Mouse (Mus musculus) forebrain, embryonic 13.5 days (tissue): ENCODE data around the gene Defb7. TPM values are rescaled to one million over a fixed set of nuclear protein-coding genes. Genes with fewer than 3 reads are reported as not detected.

Experiments
- ATAC-seq: fragments of 200-750 bp; cut with Nextera tagmentation; 2 replicates; pipeline ENCODE4 v1.8.0; 2017
- H3K27ac ChIP-seq: fragments of 300-500 bp; sonication (generic); 2 replicates; pipeline ENCODE4 v1.5.1; 2015; ENCODE audit warnings: inconsistent platforms, mild to moderate bottlenecking, moderate library complexity
- H3K27me3 ChIP-seq: fragments of 300-500 bp; sonication (generic); 2 replicates; pipeline ENCODE4 v1.6.1; 2015; ENCODE audit warnings: mild to moderate bottlenecking, inconsistent platforms
- H3K36me3 ChIP-seq: fragments of 300-500 bp; sonication (generic); 2 replicates; pipeline ENCODE4 v1.6.1; 2015; ENCODE audit warnings: mild to moderate bottlenecking, inconsistent platforms; ENCODE audit not compliant: poor library complexity, severe bottlenecking
- H3K4me1 ChIP-seq: fragments of 300-500 bp; sonication (generic); 2 replicates; pipeline ENCODE4 v1.6.1; 2015; ENCODE audit warnings: inconsistent platforms
- H3K4me2 ChIP-seq: fragments of 300-500 bp; sonication (generic); 2 replicates; pipeline ENCODE4 v1.6.1; 2015; ENCODE audit warnings: inconsistent platforms, mild to moderate bottlenecking, moderate library complexity
- H3K4me3 ChIP-seq: fragments of 300-500 bp; sonication (generic); 2 replicates; pipeline ENCODE4 v1.5.1; 2015; ENCODE audit warnings: mild to moderate bottlenecking, inconsistent platforms
- H3K9ac ChIP-seq: fragments of 300-500 bp; sonication (generic); 2 replicates; pipeline ENCODE4 v1.6.1; 2015; ENCODE audit warnings: mild to moderate bottlenecking, inconsistent platforms
- H3K9me3 ChIP-seq: fragments of 300-500 bp; sonication (generic); replicated peaks from 2 replicates; pipeline ENCODE4 v1.6.1; 2016; ENCODE audit warnings: inconsistent platforms
- WGBS: fragments of 180-500 bp; shearing (Covaris S2); methylation state at CpG from one replicate; pipeline ENCODE4 v1.1.7; 2015; 5-methylcytosine and 5-hydroxymethylcytosine counted together
- microRNA-seq: library from miRNA; unstranded; fragments of <30 nt; microRNA quantifications from one replicate; pipeline ENCODE4, GENCODE M21; 2016
- polyA plus RNA-seq: library from polyadenylated mRNA; unstranded; fragments of >200 nt; fragmentation: Nextera tagmentation; extraction: Ambion mirVana; gene quantifications from 2 replicates; pipeline ENCODE4 v1.2.1, GENCODE M21; 2015

Gene Defb7
- polyA plus RNA-seq = not detected in 2 replicates

- Histone ChIP-seq H3K36me3 (no peaks in the 10 kb centered on the region), H3K27ac (no peak within 1 kb of the TSS), H3K4me3 (no peak within 1 kb of the TSS), H3K4me1 (no peaks in the 10 kb centered on the region), H3K27me3 (no peaks in the 10 kb centered on the region), H3K9ac (no peak within 1 kb of the TSS), H3K9me3 (peaks cover 4% of the 10 kb centered on the region; the same call in 1 of the 2 replicates), H3K4me2 (no peak within 1 kb of the TSS)
- 96% methylated on average over 2 of the region's 2 CpGs for WGBS
- ATAC-seq = no peak
Observed at GRCm38 (mm10) chr8:19494797-19495196, at the start of gene Defb7. Defb7 (plus strand) TSS chr8:19495097.

- Histone ChIP-seq H3K4me3 (no peak overlapping the region), H3K9ac (no peak overlapping the region), H3K36me3 (no peaks in the 10 kb centered on the region), H3K27me3 (no peaks in the 10 kb centered on the region), H3K4me1 (no peaks in the 10 kb centered on the region), H3K9me3 (peaks cover 26% of the 10 kb centered on the region), H3K27ac (no peak overlapping the region), H3K4me2 (no peak overlapping the region)
- 74% methylated on average over 1 of the region's 1 CpGs for WGBS
- ATAC-seq = no peak
Observed at GRCm38 (mm10) chr8:19446378-19446777, 48.5 kb upstream of the Defb7 start.

DNA sequence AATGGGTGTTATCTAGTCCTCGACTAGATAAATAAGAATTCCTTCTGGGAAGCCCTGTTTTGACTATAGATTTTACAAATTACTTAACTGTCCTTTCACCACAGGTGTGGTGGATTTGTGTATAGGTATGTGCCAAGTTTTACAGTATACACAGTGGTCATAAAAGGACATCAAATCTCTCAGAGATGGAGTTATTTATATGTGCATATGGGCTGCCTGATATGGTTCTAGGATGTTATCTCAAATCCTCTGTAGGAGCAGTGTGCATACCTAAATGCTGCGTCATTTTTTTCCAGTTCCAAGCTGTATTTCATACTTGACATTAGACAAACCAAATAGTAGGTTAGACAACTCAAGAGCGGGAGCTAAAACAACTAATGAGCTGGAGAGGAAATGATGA, 33.5 kb upstream of the Defb7 start:
- no peak overlapping the region for H3K4me2 ChIP-seq
- no peak overlapping the region for H3K27ac ChIP-seq
- no peaks in the 10 kb centered on the region for H3K36me3 ChIP-seq
- WGBS = 80% methylated on average over 3 of the region's 3 CpGs
- no peaks in the 10 kb centered on the region for H3K4me1 ChIP-seq
- no peak overlapping the region for H3K4me3 ChIP-seq
- no peak overlapping the region for H3K9ac ChIP-seq
- H3K9me3 ChIP-seq = peaks cover 9% of the 10 kb centered on the region
- H3K27me3 ChIP-seq = no peaks in the 10 kb centered on the region
- ATAC-seq = no peak

- H3K9me3 ChIP-seq = peaks cover 7% of the 10 kb centered on the region
- H3K4me3 ChIP-seq = no peak overlapping the region
- H3K27me3 ChIP-seq = no peaks in the 10 kb centered on the region
- WGBS = 85% methylated on average over 3 of the region's 3 CpGs
- no peak overlapping the region for H3K4me2 ChIP-seq
- H3K9ac ChIP-seq = no peak overlapping the region
- no peak for ATAC-seq
- H3K27ac ChIP-seq = no peak overlapping the region
- no peaks in the 10 kb centered on the region for H3K36me3 ChIP-seq
- no peaks in the 10 kb centered on the region for H3K4me1 ChIP-seq
Observed at GRCm38 (mm10) chr8:19469026-19469425, 25.9 kb upstream of the Defb7 start.

DNA sequence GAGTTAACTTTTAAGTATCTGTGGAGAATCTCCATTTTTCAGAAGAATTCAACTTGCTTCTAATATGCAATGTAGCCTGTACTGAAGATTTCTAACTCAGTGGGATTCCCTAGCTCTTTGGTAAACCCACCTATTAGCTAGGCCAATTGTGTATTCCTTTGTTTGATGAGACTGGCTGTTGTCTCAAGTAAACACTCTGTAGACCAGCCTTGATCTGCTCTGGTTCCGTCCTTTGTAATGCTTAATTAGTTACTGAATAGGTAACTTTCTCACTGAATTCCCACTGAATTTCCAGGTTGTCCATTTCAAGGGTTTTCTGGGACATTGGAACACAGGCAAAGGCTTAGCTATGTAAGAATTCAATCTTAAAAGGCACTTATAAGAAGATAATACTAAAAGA, 5.6 kb downstream of the Defb7 start:
- Histone ChIP-seq H3K4me1 (no peaks in the 10 kb centered on the region), H3K4me3 (no peak overlapping the region), H3K36me3 (no peaks in the 10 kb centered on the region), H3K9me3 (peaks cover 38% of the 10 kb centered on the region), H3K27ac (no peak overlapping the region), H3K9ac (no peak overlapping the region), H3K4me2 (no peak overlapping the region), H3K27me3 (no peaks in the 10 kb centered on the region)
- 85% methylated on average over 1 of the region's 1 CpGs for WGBS
- ATAC-seq = no peak

- H3K4me3 ChIP-seq = peak overlapping the region; percentile 30
- H3K27me3 ChIP-seq = peaks cover 7% of the 10 kb centered on the region
- peak overlapping the region; percentile 57 for H3K4me2 ChIP-seq
- H3K4me1 ChIP-seq = no peaks in the 10 kb centered on the region
- peaks cover 41% of the 10 kb centered on the region for H3K9me3 ChIP-seq
- no peak overlapping the region for H3K27ac ChIP-seq
- ATAC-seq = peak; percentile 48; the same call in 1 of the 2 replicates
- WGBS = 8% methylated on average over 66 of the region's 75 CpGs
- H3K36me3 ChIP-seq = no peaks in the 10 kb centered on the region
- no peak overlapping the region for H3K9ac ChIP-seq
Observed at GRCm38 (mm10) chr8:19535195-19535829, 40.4 kb downstream of the Defb7 start.

- H3K27me3 ChIP-seq = peaks cover 3% of the 10 kb centered on the region
- no peak overlapping the region for H3K27ac ChIP-seq
- no peaks in the 10 kb centered on the region for H3K36me3 ChIP-seq
- ATAC-seq = no peak
- H3K4me2 ChIP-seq = no peak overlapping the region
- H3K9me3 ChIP-seq = peaks cover 41% of the 10 kb centered on the region
- no peaks in the 10 kb centered on the region for H3K4me1 ChIP-seq
- no peak overlapping the region for H3K4me3 ChIP-seq
- 83% methylated on average over 1 of the region's 1 CpGs for WGBS
- no peak overlapping the region for H3K9ac ChIP-seq
Observed at GRCm38 (mm10) chr8:19540376-19540775, 45.5 kb downstream of the Defb7 start.

Small RNA genes within 50 kb of the gene (microRNA-seq; reads per million reads assigned to microRNA genes)
- gene Gm27288 = not detected
- not detected for gene Gm27852

Other genes starting within 250 kb of the Defb7 start
- not detected in 2 replicates for gene Defb5, start 247.5 kb upstream of the Defb7 start, polyA plus RNA-seq
- gene Defb3, start 201.7 kb upstream of the Defb7 start, polyA plus RNA-seq = not detected in 2 replicates
- not detected in 2 replicates for gene Defb8, start 47.5 kb upstream of the Defb7 start, polyA plus RNA-seq
- not detected in 2 replicates for gene 4930467E23Rik, start 234.5 kb downstream of the Defb7 start, polyA plus RNA-seq